Mouse (Mus musculus): ENCODE data around the gene Kdsr. TPM values are rescaled to one million over a fixed set of nuclear protein-coding genes. Genes with fewer than 3 reads are reported as not detected.

Gene Kdsr
- polyA plus RNA-seq, 2 experiments: 7.9 to 16.2 TPM

DNA sequence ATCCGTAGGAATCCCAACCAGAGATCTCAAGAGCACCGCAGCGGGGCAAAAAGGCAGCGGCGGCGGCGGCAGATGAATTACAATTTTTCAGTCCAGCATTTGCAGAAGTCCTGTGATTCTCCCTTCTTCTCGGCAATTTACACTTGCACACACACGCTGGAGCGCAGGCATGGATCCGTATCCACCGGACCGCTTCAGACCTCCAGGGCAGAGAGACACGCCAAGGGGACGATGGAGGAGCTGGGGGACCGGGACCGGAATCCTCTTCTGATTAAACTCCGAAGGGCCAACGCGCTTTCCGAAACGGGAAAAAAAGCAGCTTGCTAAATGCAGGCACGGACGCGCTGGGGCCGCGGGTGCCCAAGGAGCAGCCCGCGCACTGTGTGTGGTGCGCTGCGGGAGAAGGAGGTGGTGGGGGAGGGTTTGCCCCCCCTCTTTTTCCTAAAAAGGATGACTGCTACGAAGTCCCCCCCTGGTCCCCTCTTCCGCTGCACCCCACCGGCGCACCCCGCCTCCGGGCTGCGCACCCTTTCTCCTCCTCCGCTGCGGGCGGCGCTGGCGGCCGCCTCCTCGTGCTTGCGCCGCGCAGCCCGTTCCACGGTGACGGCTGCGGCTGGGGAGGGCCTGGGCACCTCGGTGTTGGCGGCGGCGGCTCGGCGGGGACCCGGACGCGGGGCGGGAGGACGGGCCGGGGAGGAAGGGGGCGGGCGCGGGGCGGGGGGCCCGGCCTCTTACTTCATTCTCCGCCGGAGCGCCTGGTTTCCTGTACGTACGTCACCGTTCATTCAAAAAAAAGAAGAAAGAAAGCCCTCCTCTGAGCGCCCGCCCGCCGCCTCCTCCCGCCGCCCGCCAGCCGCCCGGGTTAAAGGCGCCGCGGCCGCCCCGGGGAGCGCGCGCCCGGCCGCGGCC lies 45.7 kb downstream of the Kdsr start, which contains the start of gene Bcl2:
Gene Bcl2 (minus strand): TSS at position 654 of the 909 bp plus-strand sequence.
- H3K4me1 ChIP-seq (ENCODE audit: control insufficient read depth, insufficient read depth, low read length): peaks cover 12% of the 10 kb centered on the region
- H3K27me3 ChIP-seq (ENCODE audit: control insufficient read depth, insufficient read depth, low read length): no peaks in the 10 kb centered on the region
- TF ChIP-seq POLR2A (IDR thresholded peaks at IDR 0.05; ENCODE audit: borderline replicate concordance, extremely low read depth, insufficient read depth, insufficient read length): no peak
- DNase-seq (ENCODE audit: low spot score): peak; percentile 83
- peak within 1 kb of the TSS; percentile 85 for H3K9ac ChIP-seq (ENCODE audit: low read depth, low read length, severe bottlenecking)
- H3K9me3 ChIP-seq (ENCODE audit: control insufficient read depth, low read length): no peaks in the 10 kb centered on the region
- no peaks in the 10 kb centered on the region for H3K36me3 ChIP-seq (ENCODE audit: control insufficient read depth, insufficient read depth, low read length)
- WGBS: under 1% methylated on average over 45 of the region's 95 CpGs
- H3K4me2 ChIP-seq (replicated peaks; ENCODE audit: low read depth, low read length, severe bottlenecking): peak within 1 kb of the TSS; percentile 80
- peak; percentile 91 for ATAC-seq (ENCODE audit: low FRiP score, low read depth)
- peak within 1 kb of the TSS; percentile 83 for H3K4me3 ChIP-seq (replicated peaks; ENCODE audit: low read length)
- peak within 1 kb of the TSS; percentile 92 for H3K27ac ChIP-seq (replicated peaks; ENCODE audit: low read depth, low read length)

GRCm38 (mm10) chr1:106712330-106712729 lies 47.2 kb downstream of the Kdsr start:
- H3K9me3 ChIP-seq (ENCODE audit: control insufficient read depth, low read length): no peaks in the 10 kb centered on the region
- H3K27me3 ChIP-seq (ENCODE audit: control insufficient read depth, insufficient read depth, low read length): no peaks in the 10 kb centered on the region
- DNase-seq (ENCODE audit: low spot score) (no peak), ATAC-seq (ENCODE audit: low FRiP score, low read depth) (no peak)
- TF ChIP-seq POLR2A (IDR thresholded peaks at IDR 0.05; ENCODE audit: borderline replicate concordance, extremely low read depth, insufficient read depth, insufficient read length): no peak
- 6% methylated on average over 22 of the region's 22 CpGs for WGBS
- H3K4me2 ChIP-seq (replicated peaks; ENCODE audit: low read depth, low read length, severe bottlenecking): peak overlapping the region; percentile 80
- peaks cover 12% of the 10 kb centered on the region for H3K4me1 ChIP-seq (ENCODE audit: control insufficient read depth, insufficient read depth, low read length)
- peak overlapping the region; percentile 83 for H3K4me3 ChIP-seq (replicated peaks; ENCODE audit: low read length)
- 0 out of 2 replicates have a peak overlapping the region, but pooled peaks have one; percentile 33 for H3K27ac ChIP-seq (replicated peaks; ENCODE audit: low read depth, low read length)
- no peaks in the 10 kb centered on the region for H3K36me3 ChIP-seq (ENCODE audit: control insufficient read depth, insufficient read depth, low read length)
- peak overlapping the region; percentile 85 for H3K9ac ChIP-seq (ENCODE audit: low read depth, low read length, severe bottlenecking)

GRCm38 (mm10) chr1:106711356-106712125 lies 48.0 kb downstream of the Kdsr start:
- Histone ChIP-seq H3K36me3 (ENCODE audit: control insufficient read depth, insufficient read depth, low read length) (no peaks in the 10 kb centered on the region), H3K4me1 (ENCODE audit: control insufficient read depth, insufficient read depth, low read length) (peaks cover 11% of the 10 kb centered on the region), H3K27ac (replicated peaks; ENCODE audit: low read depth, low read length) (0 out of 2 replicates have a peak overlapping the region, but pooled peaks have one; percentile 33), H3K4me3 (replicated peaks; ENCODE audit: low read length) (peak overlapping the region; percentile 83), H3K9ac (ENCODE audit: low read depth, low read length, severe bottlenecking) (peak overlapping the region; percentile 85), H3K4me2 (replicated peaks; ENCODE audit: low read depth, low read length, severe bottlenecking) (peak overlapping the region; percentile 80), H3K9me3 (ENCODE audit: control insufficient read depth, low read length) (no peaks in the 10 kb centered on the region), H3K27me3 (ENCODE audit: control insufficient read depth, insufficient read depth, low read length) (no peaks in the 10 kb centered on the region)
- no peak for DNase-seq (ENCODE audit: low spot score)
- 50% methylated on average over 12 of the region's 12 CpGs for WGBS
- ATAC-seq (ENCODE audit: low FRiP score, low read depth): no peak
- no peak for TF ChIP-seq POLR2A (IDR thresholded peaks at IDR 0.05; ENCODE audit: borderline replicate concordance, extremely low read depth, insufficient read depth, insufficient read length)

DNA sequence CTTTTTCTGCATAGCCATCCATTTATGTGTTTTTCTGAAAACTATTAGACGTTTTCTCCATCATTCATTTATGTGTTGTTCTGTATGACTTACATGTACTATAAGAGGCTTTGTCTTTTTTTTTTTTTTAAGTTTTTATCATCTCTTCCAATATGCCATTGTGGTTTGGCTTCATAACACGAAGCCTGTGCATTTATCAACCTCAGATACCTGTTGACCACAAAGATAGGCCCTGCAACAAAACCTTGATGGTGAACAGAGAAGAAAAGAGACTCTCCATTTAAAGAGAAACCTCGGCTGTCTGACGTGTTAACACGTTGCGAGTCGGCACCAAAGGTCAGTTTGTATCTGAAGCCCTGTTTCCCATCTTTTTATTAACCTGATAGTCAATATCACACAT lies 49.3 kb downstream of the Kdsr start:
- WGBS: 83% methylated on average over 7 of the region's 7 CpGs
- ATAC-seq (ENCODE audit: low FRiP score, low read depth): no peak
- H3K4me3 ChIP-seq (replicated peaks; ENCODE audit: low read length): peak overlapping the region; percentile 12
- TF ChIP-seq POLR2A (IDR thresholded peaks at IDR 0.05; ENCODE audit: borderline replicate concordance, extremely low read depth, insufficient read depth, insufficient read length): no peak
- no peak overlapping the region for H3K27ac ChIP-seq (replicated peaks; ENCODE audit: low read depth, low read length)
- H3K27me3 ChIP-seq (ENCODE audit: control insufficient read depth, insufficient read depth, low read length): no peaks in the 10 kb centered on the region
- peaks cover 13% of the 10 kb centered on the region for H3K4me1 ChIP-seq (ENCODE audit: control insufficient read depth, insufficient read depth, low read length)
- H3K4me2 ChIP-seq (replicated peaks; ENCODE audit: low read depth, low read length, severe bottlenecking): peak overlapping the region; percentile 20
- no peaks in the 10 kb centered on the region for H3K36me3 ChIP-seq (ENCODE audit: control insufficient read depth, insufficient read depth, low read length)
- no peak overlapping the region for H3K9ac ChIP-seq (ENCODE audit: low read depth, low read length, severe bottlenecking)
- no peak for DNase-seq (ENCODE audit: low spot score)
- no peaks in the 10 kb centered on the region for H3K9me3 ChIP-seq (ENCODE audit: control insufficient read depth, low read length)

Data from limb, embryonic 14.5 days (tissue).